Mouse (Mus musculus): Measurements from ENCODE around the gene Med9.

Gene Med9

GRCm38 (mm10) chr11:60004716-60005115 is 56.7 kb downstream of the Med9 start:
- no peak for DNase-seq

- DNase-seq: no peak
Measured at GRCm38 (mm10) chr11:60005866-60006265, 57.9 kb downstream of the Med9 start.

- DNase-seq: no peak
Measured at GRCm38 (mm10) chr11:60009451-60009850, 61.4 kb downstream of the Med9 start.

GRCm38 (mm10) chr11:60011516-60011915 is 63.5 kb downstream of the Med9 start:
- DNase-seq: no peak
